Mouse (Mus musculus): ENCODE measurements at regions not wholly inside any gene's neighbourhood (a gene's known extent, or its start where the extent isn't known, plus 50 kb on each side); places are given as distances from the start of the nearest gene placed in this dataset.

DNA sequence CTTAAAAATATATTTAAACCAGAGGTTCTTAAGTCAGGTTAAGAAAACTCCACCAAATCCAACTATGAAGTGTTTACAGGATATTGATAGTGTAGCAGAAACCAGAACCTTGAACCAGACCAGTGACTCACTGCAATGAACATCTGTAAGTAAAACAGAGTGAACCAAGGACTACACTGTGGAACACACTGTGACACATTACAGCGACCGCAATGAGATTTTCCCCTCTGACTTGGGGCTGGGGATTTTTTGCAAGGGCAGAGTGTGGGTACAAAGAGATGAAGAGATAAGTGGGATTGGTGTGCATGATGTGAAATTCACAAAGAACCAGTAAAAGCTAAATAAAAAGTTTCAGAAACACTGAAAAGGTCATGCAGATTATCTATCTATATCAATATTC is 73.0 kb upstream of the Nrn1 start:
- peak; percentile 20 to 51 for DNase-seq

DNA sequence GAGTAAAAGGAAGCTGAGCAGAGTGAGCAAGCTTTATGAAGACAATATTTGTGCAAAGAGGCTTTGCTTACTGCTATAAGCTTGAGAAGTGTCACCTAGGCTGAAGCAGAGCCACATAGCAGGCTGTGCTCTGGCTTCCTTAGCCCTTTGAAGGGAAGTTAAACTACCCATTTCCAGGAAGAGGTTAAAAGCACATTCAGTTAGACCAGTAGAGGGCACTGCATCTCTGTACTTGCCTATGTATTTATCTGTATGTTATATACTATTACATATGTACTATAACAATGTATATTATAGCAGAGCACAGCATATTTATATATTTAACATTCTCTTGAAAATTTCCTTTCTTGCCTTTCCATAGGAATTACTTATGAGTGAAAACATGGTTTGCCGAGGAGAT is 54.4 kb upstream of the Nrn1 start:
- DNase-seq: peak; percentile 18 to 31

All from thymus, postnatal 36 days (tissue).